Mouse (Mus musculus): ENCODE results near the gene Gm28308. TPM values are rescaled to one million over a fixed set of nuclear protein-coding genes. Genes with fewer than 3 reads are reported as not detected.

The Gm28308 gene
- polyA plus RNA-seq, 1 experiment = not detected

GRCm38 (mm10) chr6:52190410-52190809 is 22.7 kb downstream of the Gm28308 start:
- no peak overlapping the region for H3K27ac ChIP-seq (ENCODE audit: insufficient read depth, low read length)
- H3K4me1 ChIP-seq (ENCODE audit: control insufficient read depth, insufficient read depth, low read length) = no peaks in the 10 kb centered on the region
- no peak overlapping the region for H3K4me3 ChIP-seq (ENCODE audit: insufficient read depth, low read length)
- no peak for TF ChIP-seq POLR2A (IDR thresholded peaks at IDR 0.05; ENCODE audit: extremely low read depth, insufficient read depth, low read length)
- TF ChIP-seq CTCF (IDR thresholded peaks at IDR 0.05; ENCODE audit: extremely low read depth, insufficient read depth, low read length) = no peak

- no peak for TF ChIP-seq POLR2A (IDR thresholded peaks at IDR 0.05; ENCODE audit: extremely low read depth, insufficient read depth, low read length)
- no peak for TF ChIP-seq CTCF (IDR thresholded peaks at IDR 0.05; ENCODE audit: extremely low read depth, insufficient read depth, low read length)
- H3K4me3 ChIP-seq (ENCODE audit: insufficient read depth, low read length) = no peak overlapping the region
- H3K4me1 ChIP-seq (ENCODE audit: control insufficient read depth, insufficient read depth, low read length) = no peaks in the 10 kb centered on the region
- H3K27ac ChIP-seq (ENCODE audit: insufficient read depth, low read length) = no peak overlapping the region
Observed at GRCm38 (mm10) chr6:52189909-52190308, 23.2 kb downstream of the Gm28308 start.

GRCm38 (mm10) chr6:52189172-52189591 is 24.0 kb downstream of the Gm28308 start:
- H3K27ac ChIP-seq (ENCODE audit: insufficient read depth, low read length) = no peak overlapping the region
- no peak overlapping the region for H3K4me3 ChIP-seq (ENCODE audit: insufficient read depth, low read length)
- TF ChIP-seq POLR2A (IDR thresholded peaks at IDR 0.05; ENCODE audit: extremely low read depth, insufficient read depth, low read length) (no peak), CTCF (IDR thresholded peaks at IDR 0.05; ENCODE audit: extremely low read depth, insufficient read depth, low read length) (no peak)
- no peaks in the 10 kb centered on the region for H3K4me1 ChIP-seq (ENCODE audit: control insufficient read depth, insufficient read depth, low read length)

GRCm38 (mm10) chr6:52186500-52186899 is 26.6 kb downstream of the Gm28308 start:
- no peaks in the 10 kb centered on the region for H3K4me1 ChIP-seq (ENCODE audit: control insufficient read depth, insufficient read depth, low read length)
- no peak overlapping the region for H3K4me3 ChIP-seq (ENCODE audit: insufficient read depth, low read length)
- H3K27ac ChIP-seq (ENCODE audit: insufficient read depth, low read length) = no peak overlapping the region
- TF ChIP-seq POLR2A (IDR thresholded peaks at IDR 0.05; ENCODE audit: extremely low read depth, insufficient read depth, low read length) (no peak), CTCF (IDR thresholded peaks at IDR 0.05; ENCODE audit: extremely low read depth, insufficient read depth, low read length) (no peak)

- no peak overlapping the region for H3K4me3 ChIP-seq (ENCODE audit: insufficient read depth, low read length)
- no peaks in the 10 kb centered on the region for H3K4me1 ChIP-seq (ENCODE audit: control insufficient read depth, insufficient read depth, low read length)
- no peak overlapping the region for H3K27ac ChIP-seq (ENCODE audit: insufficient read depth, low read length)
- no peak for TF ChIP-seq POLR2A (IDR thresholded peaks at IDR 0.05; ENCODE audit: extremely low read depth, insufficient read depth, low read length)
- TF ChIP-seq CTCF (IDR thresholded peaks at IDR 0.05; ENCODE audit: extremely low read depth, insufficient read depth, low read length) = no peak
Observed at GRCm38 (mm10) chr6:52185834-52186233, 27.3 kb downstream of the Gm28308 start.

- Histone ChIP-seq H3K4me1 (ENCODE audit: control insufficient read depth, insufficient read depth, low read length) (no peaks in the 10 kb centered on the region), H3K4me3 (ENCODE audit: insufficient read depth, low read length) (no peak overlapping the region), H3K27ac (ENCODE audit: insufficient read depth, low read length) (no peak overlapping the region)
- TF ChIP-seq POLR2A (IDR thresholded peaks at IDR 0.05; ENCODE audit: extremely low read depth, insufficient read depth, low read length) = no peak
- no peak for TF ChIP-seq CTCF (IDR thresholded peaks at IDR 0.05; ENCODE audit: extremely low read depth, insufficient read depth, low read length)
Observed at GRCm38 (mm10) chr6:52185222-52185621, 27.9 kb downstream of the Gm28308 start.

- TF ChIP-seq CTCF (IDR thresholded peaks at IDR 0.05; ENCODE audit: extremely low read depth, insufficient read depth, low read length) (no peak), POLR2A (IDR thresholded peaks at IDR 0.05; ENCODE audit: extremely low read depth, insufficient read depth, low read length) (no peak)
- no peaks in the 10 kb centered on the region for H3K4me1 ChIP-seq (ENCODE audit: control insufficient read depth, insufficient read depth, low read length)
- H3K4me3 ChIP-seq (ENCODE audit: insufficient read depth, low read length) = no peak overlapping the region
- no peak overlapping the region for H3K27ac ChIP-seq (ENCODE audit: insufficient read depth, low read length)
Observed at GRCm38 (mm10) chr6:52184668-52185067, 28.5 kb downstream of the Gm28308 start.

GRCm38 (mm10) chr6:52183311-52184080 is 29.6 kb downstream of the Gm28308 start:
- Histone ChIP-seq H3K4me1 (ENCODE audit: control insufficient read depth, insufficient read depth, low read length) (no peaks in the 10 kb centered on the region), H3K4me3 (ENCODE audit: insufficient read depth, low read length) (no peak overlapping the region), H3K27ac (ENCODE audit: insufficient read depth, low read length) (no peak overlapping the region)
- no peak for TF ChIP-seq CTCF (IDR thresholded peaks at IDR 0.05; ENCODE audit: extremely low read depth, insufficient read depth, low read length)
- no peak for TF ChIP-seq POLR2A (IDR thresholded peaks at IDR 0.05; ENCODE audit: extremely low read depth, insufficient read depth, low read length)

GRCm38 (mm10) chr6:52182793-52183192 is 30.3 kb downstream of the Gm28308 start:
- Histone ChIP-seq H3K4me3 (ENCODE audit: insufficient read depth, low read length) (no peak overlapping the region), H3K4me1 (ENCODE audit: control insufficient read depth, insufficient read depth, low read length) (no peaks in the 10 kb centered on the region), H3K27ac (ENCODE audit: insufficient read depth, low read length) (no peak overlapping the region)
- TF ChIP-seq POLR2A (IDR thresholded peaks at IDR 0.05; ENCODE audit: extremely low read depth, insufficient read depth, low read length) = no peak
- no peak for TF ChIP-seq CTCF (IDR thresholded peaks at IDR 0.05; ENCODE audit: extremely low read depth, insufficient read depth, low read length)

- no peak overlapping the region for H3K4me3 ChIP-seq (ENCODE audit: insufficient read depth, low read length)
- H3K4me1 ChIP-seq (ENCODE audit: control insufficient read depth, insufficient read depth, low read length) = no peaks in the 10 kb centered on the region
- TF ChIP-seq CTCF (IDR thresholded peaks at IDR 0.05; ENCODE audit: extremely low read depth, insufficient read depth, low read length) (no peak), POLR2A (IDR thresholded peaks at IDR 0.05; ENCODE audit: extremely low read depth, insufficient read depth, low read length) (no peak)
- no peak overlapping the region for H3K27ac ChIP-seq (ENCODE audit: insufficient read depth, low read length)
Observed at GRCm38 (mm10) chr6:52182030-52182429, 31.1 kb downstream of the Gm28308 start.
